Mouse (Mus musculus) embryonic fibroblast, embryonic 13.5 days (primary cell): ENCODE results near the gene Gm2a. TPM values are rescaled to one million over a fixed set of nuclear protein-coding genes. Genes with fewer than 3 reads are reported as not detected.
"Not testable (repeated sequence)": the region's sequence is repeated elsewhere in the genome, so short reads cannot be mapped to it uniquely, and the experiment has no call there.

Experiments
- H3K27ac ChIP-seq: 2 replicates; pipeline ENCODE4 v1.5.1; 2012; ENCODE audit warnings: low read length, control low read depth, inconsistent platforms; ENCODE audit not compliant: insufficient read depth
- H3K4me1 ChIP-seq: 2 replicates; pipeline ENCODE4 v1.6.1; 2011; ENCODE audit warnings: low read length; ENCODE audit not compliant: control insufficient read depth, insufficient read depth
- H3K4me3 ChIP-seq: 2 replicates; pipeline ENCODE4 v1.5.1; 2011; ENCODE audit warnings: mild to moderate bottlenecking, control low read depth, low read length; ENCODE audit not compliant: insufficient read depth
- CTCF ChIP-seq: IDR thresholded peaks from 2 replicates; pipeline ENCODE4 v1.5.1; 2011; ENCODE audit warnings: mild to moderate bottlenecking, control low read depth, low read length, moderate library complexity, borderline replicate concordance; ENCODE audit not compliant: insufficient read depth
- POLR2A ChIP-seq: IDR thresholded peaks from 2 replicates; pipeline ENCODE4 v1.6.1; 2011; ENCODE audit warnings: low read depth, mild to moderate bottlenecking, control low read depth, low read length, moderate library complexity
- polyA plus RNA-seq: library from polyadenylated mRNA; stranded (reverse); fragments of >200 nt; gene quantifications from 2 replicates; pipeline ENCODE4 v1.2.4, GENCODE M21; 2011; ENCODE audit warnings: low read depth; ENCODE audit not compliant: missing spikeins, insufficient read length

Gm2a gene
- polyA plus RNA-seq, 1 experiment, result 20.6 TPM

GRCm38 (mm10) chr11:55093096-55093495 is 4.8 kb upstream of the Gm2a start:
- Histone ChIP-seq H3K4me3 (no peak overlapping the region), H3K4me1 (no peaks in the 10 kb centered on the region), H3K27ac (no peak overlapping the region)
- TF ChIP-seq CTCF (no peak), POLR2A (no peak)

- not testable (repeated sequence) for H3K27ac ChIP-seq, H3K4me3 ChIP-seq, H3K4me1 ChIP-seq
Measured at GRCm38 (mm10) chr11:55096296-55096695, 1.6 kb upstream of the Gm2a start.

- Histone ChIP-seq H3K27ac (peak overlapping the region; percentile 42; the same call in 1 of the 2 replicates), H3K4me3 (peak overlapping the region; percentile 56), H3K4me1 (no peaks in the 10 kb centered on the region)
- no peak for TF ChIP-seq POLR2A
- no peak for TF ChIP-seq CTCF
Measured at GRCm38 (mm10) chr11:55096731-55097462, 1.0 kb upstream of the Gm2a start.

- H3K27ac ChIP-seq, result no peak overlapping the region
- H3K4me1 ChIP-seq, result no peaks in the 10 kb centered on the region
- H3K4me3 ChIP-seq, result peak overlapping the region; percentile 42
- TF ChIP-seq CTCF, result no peak
- no peak for TF ChIP-seq POLR2A
Measured at GRCm38 (mm10) chr11:55098189-55098915, 437 bp downstream of the Gm2a start.

- H3K4me1 ChIP-seq, result no peaks in the 10 kb centered on the region
- TF ChIP-seq POLR2A, result no peak
- no peak for TF ChIP-seq CTCF
- no peak overlapping the region for H3K4me3 ChIP-seq
- H3K27ac ChIP-seq, result no peak overlapping the region
Measured at GRCm38 (mm10) chr11:55099019-55099771, 1.3 kb downstream of the Gm2a start.

GRCm38 (mm10) chr11:55099868-55100267 is 2.0 kb downstream of the Gm2a start:
- no peaks in the 10 kb centered on the region for H3K4me1 ChIP-seq
- H3K27ac ChIP-seq, result no peak overlapping the region
- TF ChIP-seq POLR2A (no peak), CTCF (no peak)
- H3K4me3 ChIP-seq, result no peak overlapping the region

GRCm38 (mm10) chr11:55102015-55102414 is 4.1 kb downstream of the Gm2a start:
- no peaks in the 10 kb centered on the region for H3K4me1 ChIP-seq
- H3K4me3 ChIP-seq, result no peak overlapping the region
- no peak overlapping the region for H3K27ac ChIP-seq
- no peak for TF ChIP-seq POLR2A
- TF ChIP-seq CTCF, result no peak

GRCm38 (mm10) chr11:55103229-55103628 is 5.3 kb downstream of the Gm2a start:
- H3K4me1 ChIP-seq, result no peaks in the 10 kb centered on the region
- TF ChIP-seq POLR2A (no peak), CTCF (no peak)
- H3K4me3 ChIP-seq, result no peak overlapping the region
- no peak overlapping the region for H3K27ac ChIP-seq

- TF ChIP-seq CTCF (no peak), POLR2A (no peak)
- Histone ChIP-seq H3K4me1 (no peaks in the 10 kb centered on the region), H3K27ac (no peak overlapping the region), H3K4me3 (no peak overlapping the region)
Measured at GRCm38 (mm10) chr11:55105389-55105788, 7.5 kb downstream of the Gm2a start.

- TF ChIP-seq CTCF (no peak), POLR2A (no peak)
- Histone ChIP-seq H3K4me1 (no peaks in the 10 kb centered on the region), H3K27ac (no peak overlapping the region), H3K4me3 (no peak overlapping the region)
Measured at GRCm38 (mm10) chr11:55106636-55107035, 8.7 kb downstream of the Gm2a start.
